Mouse (Mus musculus) heart, adult 2 months (tissue): ENCODE measurements around the gene C1qtnf9. TPM values are rescaled to one million over a fixed set of nuclear protein-coding genes. Genes with fewer than 3 reads are reported as not detected.

ENCODE experiments used
- DNase-seq, 2 experiments: peaks; one replicate each; pipeline ENCODE4 v3.0.0; 2021
- H3K27ac ChIP-seq: fragments of 200-600 bp; 2 replicates; pipeline ENCODE4 v1.8.1; 2022
- H3K27me3 ChIP-seq: fragments of 200-500 bp; 2 replicates; pipeline ENCODE4 v1.6.1; 2012; ENCODE audit warnings: mild to moderate bottlenecking, low read length, inconsistent platforms, mixed read lengths; ENCODE audit not compliant: control insufficient read depth, insufficient read depth
- H3K36me3 ChIP-seq: fragments of 200-500 bp; 2 replicates; pipeline ENCODE4 v1.6.1; 2012; ENCODE audit warnings: low read length, inconsistent platforms; ENCODE audit not compliant: control insufficient read depth, insufficient read depth
- H3K4me1 ChIP-seq: fragments of 200-500 bp; 2 replicates; pipeline ENCODE4 v1.6.1; 2011; ENCODE audit warnings: low read length; ENCODE audit not compliant: control insufficient read depth, insufficient read depth
- H3K4me3 ChIP-seq: fragments of 200-600 bp; 2 replicates; pipeline ENCODE4 v1.8.1; 2022
- H3K79me2 ChIP-seq: fragments of 200-500 bp; replicated peaks from 2 replicates; pipeline ENCODE4 v1.6.1; 2012; ENCODE audit warnings: mild to moderate bottlenecking, inconsistent platforms, low read length, moderate library complexity, mixed read lengths; ENCODE audit not compliant: control insufficient read depth, insufficient read depth
- H3K9ac ChIP-seq: fragments of 200-500 bp; 2 replicates; pipeline ENCODE4 v1.6.1; 2012; ENCODE audit warnings: low read depth, mild to moderate bottlenecking, control low read depth, inconsistent platforms, low read length, mixed read lengths
- CTCF ChIP-seq: fragments of 200-600 bp; IDR thresholded peaks from 2 replicates; pipeline ENCODE4 v1.8.1; 2022; ENCODE audit warnings: antibody characterized with exemption, mild to moderate bottlenecking, moderate library complexity
- EP300 ChIP-seq: fragments of 200-500 bp; IDR thresholded peaks from 2 replicates; pipeline ENCODE4 v1.6.1; 2011; ENCODE audit warnings: low read depth, low read length, control low read depth; ENCODE audit not compliant: insufficient read depth
- POLR2A ChIP-seq: fragments of 200-500 bp; IDR thresholded peaks from 2 replicates; pipeline ENCODE4 v1.6.1; 2011; ENCODE audit warnings: mild to moderate bottlenecking, low read depth, low read length, control low read depth; ENCODE audit not compliant: insufficient read depth
- WGBS: fragments of 180-500 bp; shearing (Covaris S2); methylation state at CpG from one replicate; pipeline ENCODE4 v1.1.7; 2018; 5-methylcytosine and 5-hydroxymethylcytosine counted together
- intact Hi-C: fragments of 180-260 bp; cut with DNase I; formaldehyde crosslinking; loops from one replicate; pipeline ENCODE4 v1.15.1; 2025
- polyA plus RNA-seq: library from polyadenylated mRNA; depleted of rRNA; stranded (reverse); fragments of >200 nt; gene quantifications from 2 replicates; pipeline ENCODE4 v1.2.3, GENCODE M21; 2012
- total RNA-seq, 2 experiments: library from RNA; stranded (reverse); gene quantifications; 2 replicates each; pipeline ENCODE4 v1.2.3; 2021

Gene C1qtnf9
- total and polyA plus RNA-seq, 3 experiments: 27.8 to 45.5 (median 44.0) TPM

- intact Hi-C loops: no loop called here
- no peak for DNase-seq
- H3K27ac ChIP-seq: no peak overlapping the region
- TF ChIP-seq POLR2A: no peak
- no peak for TF ChIP-seq EP300
- TF ChIP-seq CTCF: no peak
- no peak overlapping the region for H3K4me3 ChIP-seq
- peaks cover 6% of the 10 kb centered on the region for H3K4me1 ChIP-seq
- H3K79me2 ChIP-seq: peaks cover 3% of the 10 kb centered on the region
- no peak overlapping the region for H3K9ac ChIP-seq
- peaks cover 6% of the 10 kb centered on the region for H3K36me3 ChIP-seq
- H3K27me3 ChIP-seq: no peaks in the 10 kb centered on the region
- 84% methylated on average over 14 of the region's 14 CpGs for WGBS
Observed at GRCm38 (mm10) chr14:60752892-60753800, 14.8 kb upstream of the C1qtnf9 start.

DNA sequence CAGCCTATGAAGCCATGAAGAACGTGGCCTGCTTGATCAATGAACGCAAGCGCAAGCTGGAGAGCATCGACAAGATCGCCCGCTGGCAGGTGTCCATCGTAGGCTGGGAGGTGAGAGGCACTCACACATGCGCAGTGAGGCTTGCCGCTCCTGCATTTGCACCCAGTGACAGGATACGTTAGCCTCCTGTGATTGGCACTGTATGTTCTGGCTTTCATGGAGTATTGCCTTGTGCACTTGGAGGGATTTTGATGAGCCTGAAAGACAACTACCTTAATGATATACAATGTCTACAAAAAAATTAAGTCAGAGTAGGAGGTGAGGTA is 14.2 kb upstream of the C1qtnf9 start:
- Histone ChIP-seq H3K36me3 (peaks cover 6% of the 10 kb centered on the region), H3K27me3 (no peaks in the 10 kb centered on the region), H3K4me3 (no peak overlapping the region), H3K27ac (no peak overlapping the region), H3K79me2 (peaks cover 3% of the 10 kb centered on the region), H3K4me1 (peaks cover 6% of the 10 kb centered on the region), H3K9ac (no peak overlapping the region)
- no peak for TF ChIP-seq EP300
- no peak for TF ChIP-seq POLR2A
- TF ChIP-seq CTCF: no peak
- intact Hi-C loops: no loop called here
- DNase-seq: no peak
- 94% methylated on average over 10 of the region's 10 CpGs for WGBS

GRCm38 (mm10) chr14:60754656-60755055 is 13.3 kb upstream of the C1qtnf9 start:
- no peak overlapping the region for H3K27ac ChIP-seq
- peaks cover 6% of the 10 kb centered on the region for H3K4me1 ChIP-seq
- intact Hi-C loops: no loop called here
- no peak for DNase-seq
- no peaks in the 10 kb centered on the region for H3K27me3 ChIP-seq
- no peak overlapping the region for H3K9ac ChIP-seq
- 93% methylated on average over 5 of the region's 5 CpGs for WGBS
- peaks cover 2% of the 10 kb centered on the region for H3K36me3 ChIP-seq
- peaks cover 3% of the 10 kb centered on the region for H3K79me2 ChIP-seq
- TF ChIP-seq CTCF (no peak), POLR2A (no peak), EP300 (no peak)
- no peak overlapping the region for H3K4me3 ChIP-seq

DNA sequence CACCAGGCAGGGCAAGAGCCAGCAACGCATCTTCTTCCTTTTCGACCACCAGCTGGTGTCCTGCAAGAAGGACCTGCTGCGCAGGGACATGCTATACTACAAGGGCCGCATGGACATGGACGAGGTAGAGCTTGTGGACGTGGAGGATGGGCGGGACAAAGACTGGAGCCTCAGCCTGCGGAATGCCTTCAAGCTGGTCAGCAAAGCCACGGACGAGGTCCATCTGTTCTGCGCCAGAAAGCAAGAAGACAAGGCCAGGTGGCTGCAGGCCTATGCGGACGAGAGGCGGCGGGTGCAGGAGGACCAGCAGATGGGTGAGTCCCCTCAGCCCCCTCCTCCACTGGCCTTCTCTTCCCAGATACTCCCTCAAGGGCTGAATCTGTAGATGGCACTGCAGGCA is 11.7 kb upstream of the C1qtnf9 start:
- no peaks in the 10 kb centered on the region for H3K4me1 ChIP-seq
- no peak overlapping the region for H3K9ac ChIP-seq
- H3K79me2 ChIP-seq: peaks cover 3% of the 10 kb centered on the region
- TF ChIP-seq EP300: no peak
- TF ChIP-seq POLR2A: no peak
- TF ChIP-seq CTCF: no peak
- intact Hi-C loops: no loop called here
- 84% methylated on average over 15 of the region's 15 CpGs for WGBS
- no peak for DNase-seq
- H3K27me3 ChIP-seq: no peaks in the 10 kb centered on the region
- no peak overlapping the region for H3K27ac ChIP-seq
- no peaks in the 10 kb centered on the region for H3K36me3 ChIP-seq
- H3K4me3 ChIP-seq: no peak overlapping the region

DNA sequence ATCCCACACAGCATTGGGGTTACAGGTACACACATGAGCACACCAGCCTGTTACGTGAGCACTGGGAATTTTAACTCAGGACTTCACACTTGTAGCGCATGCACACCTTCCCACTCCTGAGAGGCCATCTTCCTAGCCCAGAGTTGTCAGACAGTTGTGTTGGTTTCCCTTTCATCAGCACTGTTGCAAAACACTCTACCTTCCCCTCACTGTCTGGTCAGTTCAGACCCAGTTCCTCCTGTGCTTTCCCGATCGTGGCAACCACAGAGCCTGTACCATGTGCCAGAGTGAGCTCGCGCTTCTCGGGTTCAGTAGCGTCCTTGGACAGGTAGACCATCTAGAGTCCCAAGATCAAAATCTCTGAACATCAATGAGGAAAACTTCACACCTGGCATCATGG is 10.7 kb upstream of the C1qtnf9 start:
- H3K4me1 ChIP-seq: peaks cover 5% of the 10 kb centered on the region
- intact Hi-C loops: no loop called here

DNA sequence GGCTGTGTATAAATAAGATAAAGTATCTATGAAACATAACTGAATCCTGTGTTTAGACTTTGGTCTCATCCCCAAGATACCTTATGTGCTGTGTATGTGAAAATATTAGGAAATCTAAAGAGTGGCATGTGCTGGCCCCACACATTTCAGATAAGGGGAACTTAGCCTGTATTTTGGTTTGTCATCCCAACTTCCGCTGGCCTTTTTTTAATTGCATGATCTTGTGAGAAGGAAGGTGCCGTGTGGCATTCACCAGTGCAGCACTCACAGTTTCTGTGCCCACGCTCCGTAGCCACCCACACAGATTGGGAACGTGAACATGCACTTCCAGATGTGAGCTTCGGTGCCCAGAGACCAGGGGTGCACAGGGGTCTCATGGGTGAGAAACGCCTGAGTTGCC is 10.2 kb upstream of the C1qtnf9 start:
- Histone ChIP-seq H3K4me1 (peaks cover 6% of the 10 kb centered on the region), H3K4me3 (no peak overlapping the region), H3K9ac (no peak overlapping the region), H3K79me2 (no peaks in the 10 kb centered on the region; the same call in 1 of the 2 replicates), H3K27ac (no peak overlapping the region), H3K27me3 (no peaks in the 10 kb centered on the region), H3K36me3 (no peaks in the 10 kb centered on the region)
- WGBS: 95% methylated on average over 7 of the region's 7 CpGs
- TF ChIP-seq POLR2A (no peak), EP300 (no peak), CTCF (no peak)
- DNase-seq: no peak
- intact Hi-C loops: no loop called here

More for the DNA sequence above, 10.7 kb upstream of the C1qtnf9 start:
- 94% methylated on average over 8 of the region's 8 CpGs for WGBS
- Histone ChIP-seq H3K27ac (no peak overlapping the region), H3K79me2 (no peaks in the 10 kb centered on the region; the same call in 1 of the 2 replicates), H3K4me3 (no peak overlapping the region), H3K9ac (no peak overlapping the region), H3K36me3 (no peaks in the 10 kb centered on the region), H3K27me3 (no peaks in the 10 kb centered on the region)
- DNase-seq: no peak
- TF ChIP-seq EP300 (no peak), CTCF (no peak)
